Mouse (Mus musculus): ENCODE results near the gene Spata25. TPM values are rescaled to one million over a fixed set of nuclear protein-coding genes. Genes with fewer than 3 reads are reported as not detected.
"Not testable (repeated sequence)": the region's sequence is repeated elsewhere in the genome, so short reads cannot be mapped to it uniquely, and the experiment has no call there.

The Spata25 gene
- total RNA-seq, 2 experiments from 2014 or later, result not detected

GRCm38 (mm10) chr2:164856309-164857100, 28.2 kb upstream of the Spata25 start:
- ATAC-seq (replicated peaks; ENCODE audit: low FRiP score, poor library complexity, severe bottlenecking), result no peak

- not testable (repeated sequence) for ATAC-seq (replicated peaks; ENCODE audit: low FRiP score, poor library complexity, severe bottlenecking)
These were observed 27.2 kb upstream of the Spata25 start for GRCm38 (mm10) chr2:164855572-164855971.

GRCm38 (mm10) chr2:164850061-164850460, 21.7 kb upstream of the Spata25 start:
- ATAC-seq (replicated peaks; ENCODE audit: low FRiP score, poor library complexity, severe bottlenecking), result no peak

GRCm38 (mm10) chr2:164845782-164846181, 17.4 kb upstream of the Spata25 start:
- no peak for ATAC-seq (replicated peaks; ENCODE audit: low FRiP score, poor library complexity, severe bottlenecking)

GRCm38 (mm10) chr2:164835164-164835563, 6.8 kb upstream of the Spata25 start:
- ATAC-seq (replicated peaks; ENCODE audit: low FRiP score, poor library complexity, severe bottlenecking), result no peak

GRCm38 (mm10) chr2:164834531-164834930, 6.2 kb upstream of the Spata25 start:
- ATAC-seq (replicated peaks; ENCODE audit: low FRiP score, poor library complexity, severe bottlenecking), result no peak

GRCm38 (mm10) chr2:164833314-164833959, 5.1 kb upstream of the Spata25 start, which contains the start of gene Neurl2:
Neurl2 (minus strand) TSS chr2:164833456.
- peak; percentile 74 for ATAC-seq (replicated peaks; ENCODE audit: low FRiP score, poor library complexity, severe bottlenecking)

GRCm38 (mm10) chr2:164832748-164833301, 4.5 kb upstream of the Spata25 start, which contains the start of gene Ctsa:
Ctsa (plus strand) TSS chr2:164832873.
- ATAC-seq (replicated peaks; ENCODE audit: low FRiP score, poor library complexity, severe bottlenecking), result peak; percentile 75

- no peak for ATAC-seq (replicated peaks; ENCODE audit: low FRiP score, poor library complexity, severe bottlenecking)
These were observed 3.9 kb upstream of the Spata25 start for GRCm38 (mm10) chr2:164832032-164832747.

- ATAC-seq (replicated peaks; ENCODE audit: low FRiP score, poor library complexity, severe bottlenecking), result no peak
These were observed 2.7 kb upstream of the Spata25 start for GRCm38 (mm10) chr2:164831029-164831428.

GRCm38 (mm10) chr2:164829090-164829489, 753 bp upstream of the Spata25 start:
- no peak for ATAC-seq (replicated peaks; ENCODE audit: low FRiP score, poor library complexity, severe bottlenecking)

- ATAC-seq (replicated peaks; ENCODE audit: low FRiP score, poor library complexity, severe bottlenecking), result peak; percentile 21; the same call in 1 of the 2 replicates
These were observed 1.0 kb downstream of the Spata25 start for GRCm38 (mm10) chr2:164827146-164827850.

GRCm38 (mm10) chr2:164825521-164825920, 2.8 kb downstream of the Spata25 start:
- ATAC-seq (replicated peaks; ENCODE audit: low FRiP score, poor library complexity, severe bottlenecking), result no peak

- ATAC-seq (replicated peaks; ENCODE audit: low FRiP score, poor library complexity, severe bottlenecking), result no peak
These were observed 4.4 kb downstream of the Spata25 start for GRCm38 (mm10) chr2:164823969-164824368.

- ATAC-seq (replicated peaks; ENCODE audit: low FRiP score, poor library complexity, severe bottlenecking), result peak; percentile 33
These were observed 5.2 kb downstream of the Spata25 start for GRCm38 (mm10) chr2:164823181-164823585.

GRCm38 (mm10) chr2:164822636-164823165, 5.6 kb downstream of the Spata25 start, which contains the start of gene Zswim1:
Zswim1 (plus strand) TSS chr2:164822686.
- ATAC-seq (replicated peaks; ENCODE audit: low FRiP score, poor library complexity, severe bottlenecking), result peak; percentile 95

GRCm38 (mm10) chr2:164821060-164821459, 7.3 kb downstream of the Spata25 start:
- no peak for ATAC-seq (replicated peaks; ENCODE audit: low FRiP score, poor library complexity, severe bottlenecking)

- ATAC-seq (replicated peaks; ENCODE audit: low FRiP score, poor library complexity, severe bottlenecking), result no peak
These were observed 10.6 kb downstream of the Spata25 start for GRCm38 (mm10) chr2:164817703-164818102.

GRCm38 (mm10) chr2:164817206-164817605, 11.1 kb downstream of the Spata25 start:
- ATAC-seq (replicated peaks; ENCODE audit: low FRiP score, poor library complexity, severe bottlenecking), result no peak
